Comparison of ENCODE assay signal across 9 mouse cellular contexts in the genomic region with DNA sequence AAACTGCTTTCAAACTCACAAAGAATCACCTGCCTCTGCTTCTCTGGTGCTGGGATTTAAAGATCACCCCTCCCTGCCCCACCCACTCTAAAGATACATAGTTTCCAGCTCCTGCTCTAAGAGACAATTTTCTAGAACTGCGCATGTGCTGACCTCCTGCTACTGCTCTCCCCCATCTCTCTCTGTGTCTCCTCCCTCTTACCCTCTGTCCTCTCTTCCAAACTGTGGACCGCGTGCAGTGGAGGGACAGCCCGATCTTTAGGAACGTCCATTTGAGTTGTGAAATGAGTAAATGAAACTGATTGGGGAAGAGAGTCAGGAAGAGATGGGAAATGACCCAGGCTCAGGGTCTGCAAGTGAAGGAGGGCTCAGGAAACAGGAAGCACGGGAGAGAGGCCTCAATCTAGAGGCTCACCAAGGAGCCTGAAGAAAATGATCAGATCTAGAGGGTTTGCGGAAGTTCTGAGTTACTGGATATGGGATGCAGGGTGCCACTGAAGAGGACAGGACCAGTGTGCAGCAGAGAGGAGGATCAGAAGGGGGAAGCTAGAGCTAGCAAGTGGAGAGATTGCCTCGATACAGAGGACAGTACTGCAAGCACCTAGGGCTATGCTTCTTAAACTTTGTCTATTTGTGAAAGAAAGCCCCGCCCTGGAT. TPM values are rescaled to one million over a fixed set of nuclear protein-coding genes. Genes with fewer than 3 reads are reported as not detected.
DNase-seq lines count a peak whose midpoint lies in the region; ATAC-seq lines count a peak whose summit lies in the region.
"Had no signal": no experiment of that assay in that cellular context is flagged by ENCODE, and none has a peak within 500 bp of the region (broad histone marks: within the 10 kb centered on the region; RNA-seq: fewer than 3 reads in every experiment).

No protein-coding gene starts in this region.

- no peaks in the 10 kb centered on the region for H3K36me3 ChIP-seq in heart, embryonic 12.5 days
- H3K36me3 ChIP-seq in liver, embryonic 15.5 days (replicated peaks), result no peaks in the 10 kb centered on the region

- no peak for DNase-seq in heart, postnatal 14 days
- peak; percentile 76 for DNase-seq in CD4-positive helper T cell, adult 2 months (ENCODE audit: low read depth, low spot score)
- no peak for DNase-seq in cerebellum, adult 9-10 months
- DNase-seq in cerebellum, adult 18-20 months, result no peak
- DNase-seq in frontal cortex, postnatal 36 days (ENCODE audit: low spot score in 2 of 2), result no peak
- DNase-seq: lung, postnatal 10 days had no signal

- H3K4me3 ChIP-seq in heart, embryonic 12.5 days, result peak overlapping the region; percentile 11; the same call in 1 of the 2 replicates
- peak overlapping the region; percentile 77 for H3K4me3 ChIP-seq in liver, embryonic 15.5 days (replicated peaks)

- H3K9me3 ChIP-seq in heart, embryonic 12.5 days (replicated peaks), result no peaks in the 10 kb centered on the region
- no peaks in the 10 kb centered on the region for H3K9me3 ChIP-seq in liver, embryonic 15.5 days (replicated peaks)

- intact Hi-C loops in heart, postnatal 14 days (cut with DNase I), result no loop called here

- no peaks in the 10 kb centered on the region for H3K27me3 ChIP-seq in heart, embryonic 12.5 days (replicated peaks)
- H3K27me3 ChIP-seq in liver, embryonic 15.5 days, result 0 out of 2 replicates have a peak, but pooled peaks cover 7% of the 10 kb centered on the region

- H3K4me2 ChIP-seq in heart, embryonic 12.5 days, result peak overlapping the region; percentile 47
- peak overlapping the region; percentile 97 for H3K4me2 ChIP-seq in liver, embryonic 15.5 days

- peak overlapping the region; percentile 40; the same call in 1 of the 2 replicates for H3K9ac ChIP-seq in heart, embryonic 12.5 days
- H3K9ac ChIP-seq in liver, embryonic 15.5 days, result peak overlapping the region; percentile 44

- H3K4me1 ChIP-seq in heart, embryonic 12.5 days (replicated peaks), result peaks cover 35% of the 10 kb centered on the region
- H3K4me1 ChIP-seq in liver, embryonic 15.5 days (replicated peaks), result peaks cover 80% of the 10 kb centered on the region

- 46% methylated on average over 9 of the region's 9 CpGs for WGBS in heart, embryonic 12.5 days
- 15% methylated on average over 9 of the region's 9 CpGs for WGBS in liver, embryonic 15.5 days (ENCODE audit: insufficient replicate concordance)

- H3K27ac ChIP-seq in heart, embryonic 12.5 days (ENCODE audit: poor library complexity, severe bottlenecking), result no peak overlapping the region
- H3K27ac ChIP-seq in liver, embryonic 15.5 days (replicated peaks), result peak overlapping the region; percentile 89

- ATAC-seq in heart, embryonic 12.5 days (ENCODE audit: insufficient number of reproducible peaks, low FRiP score), result no peak
- ATAC-seq in granulocyte monocyte progenitor cell, adult 5-6 weeks (replicated peaks; ENCODE audit: poor library complexity, severe bottlenecking), result peak; percentile 62
- ATAC-seq in liver, embryonic 15.5 days (ENCODE audit: insufficient read depth), result peak; percentile 27; the same call in 1 of the 2 replicates

RNA-seq across cellular contexts. Expression of a gene that starts 2.5 kb away (rescaled TPM):
- polyA plus RNA-seq in heart, embryonic 12.5 days (2016; fragmentation: Nextera tagmentation; extraction: Ambion mirVana), result 95.7 and 97.5 TPM in 2 replicates
- total RNA-seq in heart, postnatal 14 days (2021), result 1 to 10 TPM; 5.5 to 8.9 TPM
- 8.2 and 12.7 TPM in 2 replicates for total RNA-seq in granulocyte monocyte progenitor cell, adult 5-6 weeks (2014; fragmentation: Nextera tagmentation)
- 16.4 and 20.8 TPM in 2 replicates for total RNA-seq in granulocyte monocyte progenitor cell, adult 5-6 weeks (2017)
- 51.3 and 56.4 TPM in 2 replicates for polyA plus RNA-seq in liver, embryonic 15.5 days (2015; fragmentation: Nextera tagmentation; extraction: Ambion mirVana)

RNA-seq across cellular contexts. Expression of a gene that starts 23.6 kb away (rescaled TPM):
- 0.09 TPM in 1 of 2 replicates, not detected in the other for polyA plus RNA-seq in heart, embryonic 12.5 days (2016; fragmentation: Nextera tagmentation; extraction: Ambion mirVana)
- not detected for total RNA-seq in heart, postnatal 14 days (2021)
- total RNA-seq in granulocyte monocyte progenitor cell, adult 5-6 weeks (2014; fragmentation: Nextera tagmentation), result not detected in 2 replicates
- 0.09 TPM in 1 of 2 replicates, not detected in the other for total RNA-seq in granulocyte monocyte progenitor cell, adult 5-6 weeks (2017)
- polyA plus RNA-seq in liver, embryonic 15.5 days (2015; fragmentation: Nextera tagmentation; extraction: Ambion mirVana), result not detected in 2 replicates

RNA-seq across cellular contexts. Expression of a gene that starts 44.6 kb away (rescaled TPM):
- 153 and 163 TPM in 2 replicates for polyA plus RNA-seq in heart, embryonic 12.5 days (2016; fragmentation: Nextera tagmentation; extraction: Ambion mirVana)
- 10 to 100 TPM; 83.0 to 91.0 TPM for total RNA-seq in heart, postnatal 14 days (2021)
- 280 and 311 TPM in 2 replicates for total RNA-seq in granulocyte monocyte progenitor cell, adult 5-6 weeks (2014; fragmentation: Nextera tagmentation)
- 422 and 509 TPM in 2 replicates for total RNA-seq in granulocyte monocyte progenitor cell, adult 5-6 weeks (2017)
- polyA plus RNA-seq in liver, embryonic 15.5 days (2015; fragmentation: Nextera tagmentation; extraction: Ambion mirVana), result 117 and 119 TPM in 2 replicates
